Mouse (Mus musculus) CH12F3 (cell line): Measurements from ENCODE around the gene Pqbp1.

Experiments
- in situ Hi-C: fragments of 300-500 bp; cut with MboI; formaldehyde crosslinking; loops from 2 replicates; pipeline ENCODE4 v1.14.3; 2020; ENCODE audit warnings: low sequenced_read_pairs

Pqbp1 gene

GRCm38 (mm10) chrX:7898880-7899874 lies at the start of gene Pqbp1, which contains the start of gene Timm17b:
Gene Pqbp1, minus strand, starts transcription at chrX:7899269.
Gene Timm17b, plus strand, starts transcription at chrX:7899357.
- in situ Hi-C loops: no loop called here

DNA sequence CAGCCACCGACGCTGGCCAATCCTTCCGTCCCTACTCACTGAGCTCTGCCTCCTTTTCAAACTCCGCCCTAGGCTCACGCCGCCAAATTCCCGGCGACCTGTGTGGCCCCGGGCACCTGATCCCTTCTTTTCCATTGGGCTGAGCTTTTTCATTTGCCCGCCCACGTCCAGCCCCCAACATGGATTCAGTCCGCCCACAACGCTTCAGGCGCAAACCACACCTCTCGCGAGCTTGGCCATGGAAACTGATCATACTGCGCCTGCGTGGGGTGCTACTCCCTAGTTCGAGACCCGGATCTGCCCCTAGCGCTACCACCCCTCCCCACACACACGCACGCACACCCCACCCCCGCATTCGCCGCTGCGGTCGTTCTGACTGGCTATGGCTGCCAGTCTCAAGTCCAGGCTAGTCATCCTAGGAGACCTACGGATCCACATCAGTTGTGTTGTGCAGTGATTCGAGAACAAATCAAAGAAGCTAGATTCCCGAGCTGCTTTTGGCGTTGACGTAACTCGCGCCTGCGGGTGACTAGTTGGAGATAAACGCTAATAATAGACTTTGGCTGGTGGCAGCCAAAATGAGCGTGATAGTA lies 48.9 kb upstream of the Pqbp1 start:
- in situ Hi-C loops: no loop called here

- in situ Hi-C loops: no loop called here
Measured at GRCm38 (mm10) chrX:7947108-7947899, 48.2 kb upstream of the Pqbp1 start, which contains the start of gene Hdac6. Gene Hdac6, minus strand, starts transcription at chrX:7947889.

GRCm38 (mm10) chrX:7945618-7946017 lies 46.5 kb upstream of the Pqbp1 start:
- in situ Hi-C loops: no loop called here

DNA sequence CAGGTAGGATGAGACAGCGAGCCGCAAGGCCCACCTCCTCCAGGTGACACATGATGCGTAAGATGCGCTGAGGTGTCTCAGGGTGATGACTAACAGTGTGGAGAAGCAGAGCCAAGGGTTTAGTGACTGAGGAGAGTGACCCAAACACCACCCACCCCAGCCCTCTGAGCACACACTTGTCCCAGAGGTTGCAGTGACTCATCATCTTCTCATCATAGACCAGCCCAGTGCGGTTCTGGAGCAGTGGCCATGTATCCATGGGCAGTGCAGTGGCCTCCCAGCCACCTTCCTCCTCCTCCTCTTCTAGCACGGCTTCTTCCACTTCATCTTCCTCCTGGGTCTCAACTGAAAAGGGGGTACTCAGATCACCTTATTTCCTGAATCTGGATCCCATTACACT lies 38.6 kb upstream of the Pqbp1 start:
- in situ Hi-C loops: no loop called here

DNA sequence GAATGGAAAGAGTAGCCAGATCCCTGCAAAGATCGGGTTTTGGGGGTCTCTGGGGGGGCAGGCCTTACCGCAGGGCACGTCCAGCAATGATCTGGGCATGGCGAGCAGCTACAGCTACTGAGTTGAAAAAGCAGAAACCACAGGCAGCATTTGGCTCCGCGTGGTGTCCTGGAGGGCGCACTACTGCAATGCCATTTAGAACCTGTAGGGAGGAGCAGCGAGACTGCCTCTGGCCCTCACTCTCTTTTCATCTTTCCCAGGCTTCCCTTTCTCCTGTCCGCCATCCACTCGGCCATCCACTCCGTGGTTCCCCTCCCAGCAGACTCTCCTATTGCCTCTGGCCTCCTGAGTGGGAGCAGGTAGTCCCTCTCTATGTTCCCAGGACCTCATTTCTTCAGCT lies 37.8 kb upstream of the Pqbp1 start:
- in situ Hi-C loops: no loop called here

DNA sequence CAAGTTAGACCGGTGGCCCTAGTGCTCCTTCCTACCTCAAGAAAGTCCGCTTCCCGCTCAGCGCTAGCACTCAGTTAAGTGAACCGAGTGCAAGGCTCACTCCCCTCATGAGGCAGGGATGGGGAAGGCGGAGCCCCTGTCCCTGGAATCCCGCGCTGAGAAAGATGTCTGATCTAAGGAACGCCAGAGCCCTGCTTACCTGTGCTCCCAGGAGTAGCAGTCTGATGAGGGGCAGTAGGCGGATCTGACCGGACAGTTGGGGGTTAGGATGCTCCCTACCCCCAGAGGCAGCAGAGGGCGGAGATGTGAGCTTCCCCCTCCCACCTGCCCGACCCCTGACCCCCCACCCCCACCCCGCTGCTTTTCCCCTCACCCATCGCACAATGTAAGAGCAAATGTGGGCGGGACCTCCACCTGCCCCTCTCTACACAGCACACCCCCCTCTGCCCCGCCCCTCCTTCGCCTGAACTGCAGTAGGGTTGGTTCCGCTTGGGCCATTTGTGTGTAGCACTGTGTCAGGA lies 29.3 kb upstream of the Pqbp1 start, which contains the start of gene Eras:
TSS of gene Eras (minus strand) at position 338 of the 521 bp plus-strand sequence.
- in situ Hi-C loops: loop anchor here (10.0 kb wide), 1 partner anchor 86 kb away; the partner anchor contains the start of gene Glod5

DNA sequence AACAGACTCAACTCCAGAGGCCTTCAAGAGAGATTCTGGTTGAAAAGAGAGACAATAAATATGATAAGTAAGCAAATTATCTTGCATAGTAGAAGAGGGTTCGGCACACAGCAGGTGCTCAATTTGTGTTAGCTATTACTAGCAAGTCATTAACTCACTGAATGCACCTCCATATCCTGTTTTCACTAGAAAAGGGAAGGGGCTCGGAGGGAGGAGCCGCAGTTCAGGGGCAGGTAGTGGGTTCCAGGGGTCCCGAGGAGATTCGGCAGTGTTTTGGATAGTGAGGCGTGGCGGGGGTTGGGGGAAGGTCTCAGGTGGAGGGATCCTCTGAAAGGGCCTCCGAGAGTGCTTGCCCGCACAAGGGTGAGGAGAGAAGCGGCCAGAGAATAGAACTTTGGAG lies 28.0 kb upstream of the Pqbp1 start:
- in situ Hi-C loops: loop anchor here (10.0 kb wide), 1 partner anchor 88 kb away; the partner anchor contains the start of gene Glod5

GRCm38 (mm10) chrX:7926266-7926665 lies 27.2 kb upstream of the Pqbp1 start:
- in situ Hi-C loops: loop anchor here (10.0 kb wide), 1 partner anchor 89 kb away; the partner anchor contains the start of gene Glod5

GRCm38 (mm10) chrX:7922032-7922431 lies 23.0 kb upstream of the Pqbp1 start:
- in situ Hi-C loops: loop anchor here (10.0 to 25.0 kb wide), 2 partner anchors 93 to 190 kb away; partner anchors contain the start of gene Glod5

- in situ Hi-C loops: loop anchor here (10.0 to 25.0 kb wide), 2 partner anchors 95 to 193 kb away; partner anchors contain the start of gene Glod5
Measured at GRCm38 (mm10) chrX:7919601-7920383, 20.7 kb upstream of the Pqbp1 start, which contains the start of gene Pcsk1n. Gene Pcsk1n, plus strand, starts transcription at chrX:7919822.

GRCm38 (mm10) chrX:7917960-7918359 lies 18.9 kb upstream of the Pqbp1 start:
- in situ Hi-C loops: loop anchor here (25.0 kb wide), 1 partner anchor 194 kb away; no protein-coding TSS in a partner anchor

- in situ Hi-C loops: loop anchor here (25.0 kb wide), 1 partner anchor 197 kb away; no protein-coding TSS in a partner anchor
Measured at GRCm38 (mm10) chrX:7915669-7916068, 16.6 kb upstream of the Pqbp1 start.

DNA sequence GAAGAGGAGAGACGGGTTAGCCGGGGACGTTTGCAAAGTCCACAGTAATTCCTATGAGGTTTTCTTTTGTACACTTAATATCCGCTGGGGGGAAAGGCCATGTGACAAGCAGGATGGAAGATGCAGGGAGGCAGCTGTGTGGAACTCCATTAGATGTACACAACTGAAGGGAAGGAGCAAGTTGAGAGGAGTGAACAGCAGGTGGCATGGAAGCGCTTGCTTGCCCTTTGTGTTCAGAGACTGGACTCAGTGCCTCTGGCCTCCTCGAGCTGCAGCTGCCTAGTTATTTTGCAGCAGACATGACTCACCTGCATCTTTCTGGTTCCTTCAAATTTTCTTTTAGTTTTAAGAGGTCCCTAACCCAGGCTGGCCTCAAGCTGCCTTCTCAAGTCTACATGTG lies 11.4 kb upstream of the Pqbp1 start:
- in situ Hi-C loops: loop anchor here (25.0 kb wide), 1 partner anchor 202 kb away; no protein-coding TSS in a partner anchor

GRCm38 (mm10) chrX:7909242-7909641 lies 10.2 kb upstream of the Pqbp1 start, which contains the start of gene Gm10490:
Gene Gm10490, plus strand, starts transcription at chrX:7909542.
- in situ Hi-C loops: loop anchor here (25.0 kb wide), 1 partner anchor 203 kb away; no protein-coding TSS in a partner anchor

DNA sequence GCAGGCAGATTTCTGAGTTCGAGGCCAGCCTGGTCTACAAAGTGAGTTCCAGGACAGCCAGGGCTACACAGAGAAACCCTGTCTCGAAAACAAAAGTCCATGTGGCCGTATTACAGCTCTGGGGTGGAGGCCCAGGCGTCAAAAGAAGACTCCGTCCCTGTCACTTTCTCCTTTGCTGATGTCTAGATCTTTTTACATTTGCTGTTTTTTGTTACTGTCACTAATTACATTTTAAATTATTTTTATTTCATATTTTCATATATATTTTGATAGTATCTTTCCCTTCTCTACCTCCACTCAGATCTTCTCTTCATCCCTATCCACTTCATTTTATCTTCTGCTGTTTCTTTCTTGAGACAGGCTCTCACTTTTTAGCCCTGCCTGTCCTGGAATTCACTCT lies 8.7 kb upstream of the Pqbp1 start, which contains the start of gene Gm10491:
TSS of gene Gm10491 (minus strand) at position 101 of the 400 bp plus-strand sequence.
- in situ Hi-C loops: loop anchor here (25.0 kb wide), 1 partner anchor 205 kb away; no protein-coding TSS in a partner anchor

GRCm38 (mm10) chrX:7904441-7904840 lies 5.4 kb upstream of the Pqbp1 start:
- in situ Hi-C loops: loop anchor here (25.0 kb wide), 1 partner anchor 208 kb away; no protein-coding TSS in a partner anchor

DNA sequence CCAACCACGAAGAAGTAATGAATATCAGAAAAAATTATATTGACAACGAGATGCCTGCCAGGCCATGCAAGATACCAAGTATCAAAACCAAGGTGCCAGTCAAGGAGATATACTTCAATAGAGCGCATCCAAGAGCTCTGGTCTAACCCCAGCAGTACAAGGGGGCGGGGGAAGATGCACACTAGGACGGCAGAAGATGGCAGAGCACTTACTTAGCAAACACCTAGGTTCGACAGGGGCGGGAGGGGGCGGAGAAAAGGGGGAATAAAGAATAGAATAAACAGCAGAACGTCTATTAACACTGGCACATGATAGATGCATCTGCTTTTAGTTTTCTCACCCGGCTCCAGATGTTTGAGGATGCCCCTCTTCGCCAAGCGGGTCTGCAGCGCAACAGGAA lies 858 bp downstream of the Pqbp1 start:
- in situ Hi-C loops: no loop called here
